Comparison of ENCODE assay signal across 8 mouse cellular contexts in genomic region chr17:6970334-6970733, GRCm38 (mm10). TPM values are rescaled to one million over a fixed set of nuclear protein-coding genes. Genes with fewer than 3 reads are reported as not detected.
DNase-seq lines count a peak whose midpoint lies in the region; ATAC-seq and TF ChIP-seq lines count a peak whose summit lies in the region.
"Not testable (repeated sequence)": the region's sequence is repeated elsewhere in the genome, so short reads cannot be mapped to it uniquely, and the experiment has no call there.

Gene Rnaset2b, plus strand, starts transcription at chr17:6970634.

- H3K27ac ChIP-seq in brown adipose tissue, adult 24 weeks (replicated peaks; ENCODE audit: low read depth, low read length); forebrain, postnatal 0 days (ENCODE audit: low read depth, low read length); heart, embryonic 15.5 days; intestine, embryonic 16.5 days (ENCODE audit: low read length); lung, embryonic 16.5 days (ENCODE audit: low read length); neural tube, embryonic 14.5 days (ENCODE audit: low read depth, low read length): not testable (repeated sequence)

- H3K4me3 ChIP-seq in C2C12 (ENCODE audit: insufficient read depth, poor library complexity, severe bottlenecking); brown adipose tissue, adult 24 weeks (ENCODE audit: insufficient read depth, low read depth, low read length); forebrain, postnatal 0 days (ENCODE audit: low read depth, low read length); heart, embryonic 15.5 days; intestine, embryonic 16.5 days (ENCODE audit: low read length); lung, embryonic 16.5 days (ENCODE audit: low read length); neural tube, embryonic 14.5 days (ENCODE audit: low read depth, low read length): not testable (repeated sequence)

- TF ChIP-seq CTCF in C2C12 (IDR thresholded peaks at IDR 0.05; ENCODE audit: control insufficient read depth, insufficient read depth, insufficient read length); forebrain, postnatal 0 days (IDR thresholded peaks at IDR 0.05; ENCODE audit: low read depth): not testable (repeated sequence)

- not testable (repeated sequence) for H3K36me3 ChIP-seq in C2C12 (ENCODE audit: control insufficient read depth, insufficient read depth); forebrain, postnatal 0 days (ENCODE audit: insufficient read depth); heart, embryonic 15.5 days; intestine, embryonic 16.5 days (ENCODE audit: control insufficient read depth, insufficient read depth, low read length); lung, embryonic 16.5 days (ENCODE audit: control insufficient read depth, insufficient read depth, low read length); neural tube, embryonic 14.5 days (ENCODE audit: control insufficient read depth, insufficient read depth, low read length)

- H3K9me3 ChIP-seq in forebrain, postnatal 0 days (ENCODE audit: low read length); heart, embryonic 15.5 days (replicated peaks); intestine, embryonic 16.5 days (ENCODE audit: control insufficient read depth, low read length); lung, embryonic 16.5 days (ENCODE audit: control insufficient read depth, low read length); neural tube, embryonic 14.5 days (ENCODE audit: control insufficient read depth, low read length): not testable (repeated sequence)

- not testable (repeated sequence) for H3K9ac ChIP-seq in forebrain, postnatal 0 days; heart, embryonic 15.5 days; intestine, embryonic 16.5 days (ENCODE audit: low read depth, low read length); lung, embryonic 16.5 days (ENCODE audit: low read length); neural tube, embryonic 14.5 days (replicated peaks; ENCODE audit: low read depth, low read length)

- ATAC-seq in forebrain, postnatal 0 days; heart, embryonic 15.5 days (replicated peaks; ENCODE audit: insufficient number of reproducible peaks, insufficient read depth, low FRiP score, low read depth); intestine, embryonic 16.5 days; lung, embryonic 16.5 days (ENCODE audit: low read depth); neural tube, embryonic 14.5 days (ENCODE audit: low read depth): not testable (repeated sequence)

- intact Hi-C loops in left cerebral cortex, postnatal 25 days (cut with DNase I) = not testable (repeated sequence)

- H3K79me2 ChIP-seq in C2C12 (ENCODE audit: control insufficient read depth, insufficient read depth) = not testable (repeated sequence)

- not testable (repeated sequence) for H3K27me3 ChIP-seq in C2C12 (ENCODE audit: control insufficient read depth, insufficient read depth, insufficient read length); forebrain, postnatal 0 days (ENCODE audit: insufficient read depth, low read length); heart, embryonic 15.5 days; intestine, embryonic 16.5 days (replicated peaks; ENCODE audit: control insufficient read depth, insufficient read depth, low read length); lung, embryonic 16.5 days (ENCODE audit: control insufficient read depth, insufficient read depth, low read depth, low read length); neural tube, embryonic 14.5 days (ENCODE audit: control insufficient read depth, insufficient read depth, low read length)

- H3ac ChIP-seq in C2C12 (ENCODE audit: control insufficient read depth, insufficient read length, low read depth) = not testable (repeated sequence)

- no CpG with 5 or more reads among the region's 8 CpGs for WGBS in forebrain, postnatal 0 days
- WGBS in heart, embryonic 15.5 days = 100% methylated on average over 1 of the region's 8 CpGs
- WGBS in intestine, embryonic 16.5 days = no CpG with 5 or more reads among the region's 8 CpGs
- no CpG with 5 or more reads among the region's 8 CpGs for WGBS in lung, embryonic 16.5 days
- no CpG with 5 or more reads among the region's 8 CpGs for WGBS in neural tube, embryonic 14.5 days

- not testable (repeated sequence) for H3K4me1 ChIP-seq in brown adipose tissue, adult 24 weeks (ENCODE audit: control insufficient read depth, insufficient read depth, insufficient read length, low read length); forebrain, postnatal 0 days (ENCODE audit: insufficient read depth); heart, embryonic 15.5 days (replicated peaks); intestine, embryonic 16.5 days (ENCODE audit: control insufficient read depth, insufficient read depth, low read length); lung, embryonic 16.5 days (replicated peaks; ENCODE audit: control insufficient read depth, insufficient read depth, low read length); neural tube, embryonic 14.5 days (ENCODE audit: control insufficient read depth, insufficient read depth, low read length)

- not testable (repeated sequence) for H3K4me2 ChIP-seq in forebrain, postnatal 0 days (ENCODE audit: low read depth); heart, embryonic 15.5 days; intestine, embryonic 16.5 days (ENCODE audit: low read depth, low read length); lung, embryonic 16.5 days (ENCODE audit: low read depth, low read length); neural tube, embryonic 14.5 days (ENCODE audit: low read depth, low read length)

- DNase-seq in forebrain, postnatal 0 days; left cerebral cortex, postnatal 25 days (ENCODE audit: low spot score in 2 of 2): not testable (repeated sequence)

- not testable (repeated sequence) for H3K79me3 ChIP-seq in C2C12 (ENCODE audit: low read depth)

RNA-seq across cellular contexts. Expression of gene Rnaset2b, which starts in this region (rescaled TPM):
- 81.9 TPM for polyA plus RNA-seq in C2C12 (2012; fragmentation: generic; extraction: Trizol)
- polyA plus RNA-seq in brown adipose tissue, adult 24 weeks (2012; ENCODE audit: insufficient read depth, insufficient read length, missing spikeins) = 231 and 284 TPM in 2 replicates
- 25.3 and 46.0 TPM in 2 replicates for total RNA-seq in forebrain, postnatal 0 days (2014; rRNA removed)
- polyA plus RNA-seq in forebrain, postnatal 0 days (2015; fragmentation: Nextera tagmentation; extraction: Ambion mirVana) = 102 and 107 TPM in 2 replicates
- polyA plus RNA-seq in heart, embryonic 15.5 days (2015; fragmentation: Nextera tagmentation; extraction: Ambion mirVana) = 238 and 260 TPM in 2 replicates
- 265 and 286 TPM in 2 replicates for polyA plus RNA-seq in intestine, embryonic 16.5 days (2015; fragmentation: Nextera tagmentation; extraction: Ambion mirVana)
- total RNA-seq in left cerebral cortex, postnatal 25 days (2021) = 10 to 100 TPM; 41.5 to 49.2 TPM
- polyA plus RNA-seq in lung, embryonic 16.5 days (2015; fragmentation: Nextera tagmentation; extraction: Ambion mirVana) = 287 and 340 TPM in 2 replicates
- polyA plus RNA-seq in neural tube, embryonic 14.5 days (2014; fragmentation: Nextera tagmentation; extraction: Ambion mirVana) = 66.0 and 91.2 TPM in 2 replicates
